Mouse (Mus musculus) bone marrow macrophage, adult 2 months (primary cell): ENCODE results near the gene Ankrd53. TPM values are rescaled to one million over a fixed set of nuclear protein-coding genes. Genes with fewer than 3 reads are reported as not detected.

ENCODE experiments used
- H3K27ac ChIP-seq: 2 replicates; pipeline ENCODE4 v1.5.1; 2012; ENCODE audit warnings: low read depth, low read length; ENCODE audit not compliant: insufficient read depth
- H3K4me1 ChIP-seq: 2 replicates; pipeline ENCODE4 v1.6.1; 2012; ENCODE audit warnings: low read length; ENCODE audit not compliant: control insufficient read depth, insufficient read depth
- H3K4me3 ChIP-seq: 2 replicates; pipeline ENCODE4 v1.5.1; 2012; ENCODE audit warnings: mild to moderate bottlenecking, low read length, moderate library complexity; ENCODE audit not compliant: insufficient read depth
- CTCF ChIP-seq: IDR thresholded peaks from 2 replicates; pipeline ENCODE4 v1.5.1; 2012; ENCODE audit warnings: low read depth, mild to moderate bottlenecking, low read length, moderate library complexity
- POLR2A ChIP-seq: IDR thresholded peaks from 2 replicates; pipeline ENCODE4 v1.6.1; 2012; ENCODE audit warnings: mild to moderate bottlenecking, low read depth, low read length, borderline replicate concordance
- polyA plus RNA-seq: library from polyadenylated mRNA; stranded (reverse); fragments of >200 nt; gene quantifications from 2 replicates; pipeline ENCODE4 v1.2.4, GENCODE M21; 2012; ENCODE audit not compliant: missing spikeins, insufficient read depth, insufficient read length

Gene Ankrd53
- polyA plus RNA-seq = not detected in 2 replicates

DNA sequence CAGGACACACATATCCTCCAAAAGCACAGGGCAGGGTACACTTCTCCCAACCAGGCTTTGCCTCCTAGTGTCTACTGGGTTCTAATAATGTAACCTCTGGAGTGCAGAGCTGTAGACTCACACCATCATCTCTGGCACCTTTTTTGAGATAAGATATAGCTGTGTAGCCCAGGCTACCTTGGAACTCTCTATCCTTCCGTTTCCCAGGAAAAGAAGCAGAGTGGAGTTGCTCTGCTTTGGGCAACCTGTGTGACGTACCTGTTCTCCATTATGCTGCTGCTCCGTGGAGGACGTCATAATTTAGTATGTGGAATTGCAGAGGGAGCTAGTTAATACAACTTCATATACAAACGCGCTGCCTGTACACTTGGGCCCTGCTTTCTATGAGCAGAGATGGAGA, at the start of gene Ankrd53:
Gene Ankrd53, plus strand, starts transcription at position 301 of the 400 bp plus-strand sequence.
- Histone ChIP-seq H3K27ac (no peak within 1 kb of the TSS), H3K4me3 (no peak within 1 kb of the TSS), H3K4me1 (no peaks in the 10 kb centered on the region)
- TF ChIP-seq POLR2A (no peak), CTCF (no peak)

DNA sequence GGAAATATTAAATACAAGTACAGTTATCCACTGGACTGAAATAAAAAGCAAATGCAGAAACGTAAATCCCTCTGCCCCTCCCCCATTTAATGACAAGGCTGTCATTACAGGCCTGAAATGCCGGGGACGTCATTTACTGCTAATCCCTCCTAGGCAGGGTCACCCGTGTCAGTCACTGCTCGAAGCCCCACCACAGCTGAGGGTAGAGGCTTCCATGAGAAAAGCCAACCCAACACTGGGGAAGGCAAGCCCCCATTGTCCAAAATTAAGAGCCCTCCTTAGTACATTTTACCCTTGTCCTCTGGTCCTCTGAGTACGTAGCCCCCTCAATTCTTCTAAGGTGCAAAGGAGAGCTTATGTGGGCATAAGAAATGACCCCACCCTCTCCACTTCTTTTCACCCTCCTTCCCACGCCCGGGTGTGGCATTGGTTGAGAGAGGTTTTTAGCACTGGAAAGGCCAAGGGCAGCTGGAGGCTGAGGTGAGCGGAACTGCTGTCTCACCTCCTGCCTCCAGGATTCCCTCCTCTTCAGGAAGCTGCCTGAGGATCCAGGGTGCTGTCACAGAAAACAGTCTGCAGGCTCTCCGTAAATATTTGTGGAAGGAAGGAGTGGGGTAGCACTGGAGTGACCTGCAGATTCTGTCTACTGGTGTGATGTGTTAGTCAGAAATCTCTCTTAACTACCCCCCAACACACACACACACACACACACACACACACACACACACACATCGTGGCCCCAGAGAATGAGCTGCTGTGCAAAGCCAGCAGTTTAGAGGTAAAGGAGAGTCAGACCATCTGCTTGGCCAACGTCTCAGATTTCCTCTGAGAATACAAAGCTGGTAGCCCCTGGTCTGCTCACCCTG, 48.9 kb upstream of the Ankrd53 start:
- H3K4me3 ChIP-seq = no peak overlapping the region
- no peak for TF ChIP-seq POLR2A
- TF ChIP-seq CTCF = no peak
- no peaks in the 10 kb centered on the region for H3K4me1 ChIP-seq
- H3K27ac ChIP-seq = no peak overlapping the region

DNA sequence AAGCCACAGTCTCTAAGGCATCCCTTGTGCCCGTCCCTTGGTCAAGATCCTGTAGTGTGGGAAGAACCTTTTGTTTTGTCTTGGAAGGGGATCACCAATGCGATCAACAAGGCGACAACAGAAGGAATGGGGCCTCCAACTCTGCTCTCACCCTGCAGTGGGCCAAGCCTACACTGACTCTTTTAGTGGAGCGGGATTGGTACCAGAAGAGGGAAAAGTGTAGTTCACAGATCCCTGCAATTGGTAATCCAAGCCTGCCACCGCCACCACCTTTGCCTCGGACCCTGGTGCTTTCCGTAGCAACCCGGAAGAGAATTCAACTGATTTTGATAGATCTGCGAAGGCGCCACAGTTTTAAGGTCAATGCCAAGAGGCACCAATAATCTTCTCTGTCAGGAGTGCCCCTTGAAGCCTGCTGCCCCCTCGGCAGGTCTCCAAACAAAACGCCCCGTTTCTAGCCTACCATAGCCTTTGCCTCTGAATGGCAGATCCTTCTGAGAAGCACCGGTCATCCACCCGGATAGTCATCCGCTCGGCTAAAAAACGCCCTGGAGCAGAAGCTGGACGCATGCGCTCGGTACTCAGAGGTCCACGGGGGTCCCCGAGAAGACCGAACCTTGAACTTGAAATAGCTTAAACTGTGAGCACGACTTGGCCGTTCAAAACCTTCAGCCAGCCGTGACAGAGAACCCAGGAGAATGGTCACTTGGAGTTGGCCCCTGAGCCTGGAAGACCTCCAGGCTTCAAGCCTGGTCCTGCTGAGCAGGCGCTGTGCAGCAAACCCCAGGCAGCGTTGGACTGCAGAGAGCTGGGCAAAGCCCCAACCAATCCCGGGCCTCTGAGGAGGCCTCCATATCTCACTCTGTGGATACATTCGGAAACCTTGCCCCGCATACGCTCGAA, 48.0 kb upstream of the Ankrd53 start:
- TF ChIP-seq POLR2A = no peak
- no peak for TF ChIP-seq CTCF
- no peaks in the 10 kb centered on the region for H3K4me1 ChIP-seq
- no peak overlapping the region for H3K27ac ChIP-seq
- no peak overlapping the region for H3K4me3 ChIP-seq

DNA sequence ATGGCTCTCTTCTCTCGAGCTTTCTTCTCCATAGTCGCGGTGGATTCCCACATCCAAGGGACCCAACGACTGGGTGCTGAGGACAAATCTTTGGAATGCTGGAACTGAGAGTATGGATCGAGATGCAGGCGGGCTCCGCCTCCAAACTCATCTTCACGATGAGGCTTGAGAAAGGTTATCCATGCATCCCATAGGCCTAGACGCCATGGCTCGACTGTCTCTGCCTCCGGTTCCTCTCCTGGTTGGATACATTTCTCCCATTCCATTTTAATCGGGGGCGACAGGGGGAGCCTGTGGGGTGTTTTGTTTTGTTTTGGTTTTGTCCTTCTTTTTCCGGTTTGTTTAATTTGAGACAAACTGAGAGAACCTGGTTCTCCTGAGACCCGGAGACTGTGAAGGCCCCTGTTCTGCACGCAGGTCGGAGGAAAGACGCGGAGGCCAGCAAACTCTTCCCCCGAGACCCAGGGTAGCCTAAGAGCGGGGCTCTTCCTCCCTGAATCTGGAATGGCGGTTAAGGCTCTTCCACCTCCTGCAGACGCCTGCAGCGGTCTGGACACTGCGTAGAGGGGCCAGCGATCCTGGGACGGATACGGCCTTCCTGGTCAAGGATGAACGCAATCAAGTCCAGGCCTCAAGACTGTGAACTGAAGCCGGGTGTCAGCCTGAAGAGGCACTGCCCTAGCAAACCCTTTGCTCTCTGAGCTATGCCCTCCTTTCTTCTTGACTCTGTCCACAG, 46.8 kb upstream of the Ankrd53 start:
- Histone ChIP-seq H3K27ac (no peak overlapping the region), H3K4me3 (no peak overlapping the region), H3K4me1 (no peaks in the 10 kb centered on the region)
- no peak for TF ChIP-seq POLR2A
- no peak for TF ChIP-seq CTCF

DNA sequence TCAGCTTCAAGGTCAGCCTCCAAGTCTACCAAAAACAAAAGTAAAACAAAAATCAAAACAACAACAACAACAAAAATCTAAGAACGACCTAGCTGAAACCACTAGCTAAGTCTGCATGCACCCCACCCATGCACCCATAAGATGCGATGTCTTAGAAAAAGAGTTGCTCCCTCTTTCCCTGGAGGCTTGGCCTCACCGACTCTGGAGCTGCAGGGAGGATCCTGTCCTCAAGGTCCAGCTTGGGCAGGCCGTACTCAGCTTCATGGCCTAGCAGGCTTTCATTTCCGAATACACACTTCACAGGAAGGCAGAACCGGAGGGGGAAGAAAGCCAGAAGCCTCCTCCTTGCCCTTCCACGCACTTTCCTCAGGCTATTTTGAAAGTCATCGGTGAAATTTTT, 45.4 kb upstream of the Ankrd53 start:
- Histone ChIP-seq H3K27ac (no peak overlapping the region), H3K4me1 (no peaks in the 10 kb centered on the region), H3K4me3 (no peak overlapping the region)
- TF ChIP-seq POLR2A (no peak), CTCF (no peak)

DNA sequence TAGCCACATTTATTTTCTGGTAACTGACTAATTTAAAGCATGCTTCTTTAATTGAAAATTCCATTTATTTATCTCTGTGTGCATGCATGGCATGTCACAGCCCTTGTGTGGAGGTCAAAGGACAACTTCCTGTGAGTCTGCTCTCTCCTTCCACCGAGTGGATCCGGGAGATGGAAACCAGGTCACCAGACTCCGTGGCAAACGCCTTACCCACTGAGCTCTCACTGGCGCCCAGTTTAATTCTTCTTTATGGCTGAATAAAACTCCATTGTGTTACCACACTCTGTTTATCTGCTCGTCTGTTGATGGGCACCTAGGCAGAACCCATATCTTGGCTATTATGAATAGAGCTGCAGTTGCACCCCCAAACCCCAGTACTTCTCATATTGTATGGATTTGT, 39.9 kb upstream of the Ankrd53 start:
- no peak overlapping the region for H3K4me3 ChIP-seq
- H3K4me1 ChIP-seq = peaks cover 2% of the 10 kb centered on the region
- TF ChIP-seq CTCF (no peak), POLR2A (no peak)
- no peak overlapping the region for H3K27ac ChIP-seq

DNA sequence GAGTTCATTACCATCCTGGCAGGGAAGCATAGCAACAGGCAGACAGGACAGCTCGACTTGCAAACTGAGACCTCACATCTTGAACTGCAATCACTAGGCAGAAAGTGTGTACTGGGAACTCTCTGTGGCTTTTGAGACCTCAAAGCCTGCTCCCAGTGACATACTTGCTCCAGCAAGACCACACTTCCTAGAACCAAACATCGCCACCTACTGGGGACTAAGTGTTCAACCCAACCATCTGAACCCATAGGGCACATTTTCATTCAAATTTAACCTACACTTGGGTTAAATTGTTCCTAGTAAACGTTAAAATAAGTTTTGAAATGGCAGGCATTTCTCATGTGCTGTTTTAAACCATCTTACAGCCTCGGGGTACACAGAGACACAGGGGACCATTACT, 35.3 kb upstream of the Ankrd53 start:
- Histone ChIP-seq H3K27ac (no peak overlapping the region), H3K4me3 (no peak overlapping the region), H3K4me1 (peaks cover 2% of the 10 kb centered on the region)
- TF ChIP-seq CTCF = no peak
- TF ChIP-seq POLR2A = no peak

DNA sequence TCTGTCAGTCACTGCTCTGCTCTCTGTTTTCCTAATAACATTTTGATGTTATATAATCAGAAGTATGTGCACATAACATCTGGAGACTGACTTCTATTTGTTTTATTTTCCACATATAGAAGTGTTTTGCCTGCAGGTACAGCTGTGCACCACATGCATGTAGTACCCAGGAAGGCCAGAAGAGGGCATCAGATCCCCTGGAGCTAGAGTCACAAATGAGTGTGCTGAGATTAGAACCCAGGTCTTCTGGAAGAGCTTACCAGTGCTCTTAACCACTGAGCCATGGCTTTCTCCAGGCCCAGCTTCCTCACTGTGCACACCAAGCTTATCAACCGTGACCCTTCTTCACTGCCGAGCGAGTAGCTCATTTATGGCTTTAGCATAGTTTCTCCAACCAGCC, 34.0 kb upstream of the Ankrd53 start:
- no peaks in the 10 kb centered on the region for H3K4me1 ChIP-seq
- TF ChIP-seq POLR2A (no peak), CTCF (peak; percentile 69)
- H3K4me3 ChIP-seq = no peak overlapping the region
- H3K27ac ChIP-seq = no peak overlapping the region

DNA sequence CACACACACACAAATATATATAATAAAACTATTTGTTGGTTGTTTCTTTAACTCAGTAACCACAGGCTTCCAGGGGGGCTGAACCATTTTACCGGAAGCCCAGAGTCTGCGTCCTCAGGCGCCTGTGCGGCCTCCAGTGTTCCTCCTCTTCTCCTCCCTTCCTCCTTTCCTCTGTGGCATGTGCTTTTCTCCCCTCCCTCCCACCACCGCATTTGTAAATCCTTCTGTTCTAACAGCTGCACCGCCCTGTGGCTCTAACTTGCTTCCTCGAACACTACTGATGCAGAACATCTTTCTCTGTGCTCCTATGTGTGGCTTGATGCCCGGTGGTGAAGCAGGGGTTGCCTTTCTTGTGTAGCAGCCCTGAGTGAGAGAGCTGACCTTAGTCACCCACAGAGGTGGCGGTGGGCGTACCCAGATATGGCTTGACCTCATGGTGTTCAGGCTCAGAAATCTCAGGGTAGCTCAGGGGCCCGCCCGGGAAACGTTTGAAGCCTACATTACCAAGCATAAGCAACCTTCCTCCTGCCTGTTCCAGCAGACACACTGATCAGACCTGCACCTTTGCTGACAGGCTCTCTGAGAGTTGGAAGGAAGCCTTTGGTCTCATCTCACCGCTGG, 33.0 kb upstream of the Ankrd53 start:
- H3K4me1 ChIP-seq = no peaks in the 10 kb centered on the region
- TF ChIP-seq POLR2A = no peak
- no peak for TF ChIP-seq CTCF
- H3K4me3 ChIP-seq = no peak overlapping the region
- no peak overlapping the region for H3K27ac ChIP-seq
